Comparison of ENCODE assay signal across 21 mouse cellular contexts in genomic region chr6:135917676-135918075, GRCm38 (mm10).
DNase-seq lines count a peak whose midpoint lies in the region; ATAC-seq and TF ChIP-seq lines count a peak whose summit lies in the region.
"Had no signal": no experiment of that assay in that cellular context is flagged by ENCODE, and none has a peak within 500 bp of the region (broad histone marks: within the 10 kb centered on the region; RNA-seq: fewer than 3 reads in every experiment).

No protein-coding gene starts in this region.

- DNase-seq in kidney, adult 11 months = peak; percentile 5
- DNase-seq in kidney, postnatal 10 days = no peak
- DNase-seq in left cerebral cortex, adult 2 months (ENCODE audit: extremely low spot score in 1 of 2, low spot score in 2 of 2) = no peak
- DNase-seq in left cerebral cortex, adult 8-10 months (ENCODE audit: low spot score in 2 of 2) = no peak
- no peak for DNase-seq in forebrain, postnatal 0 days
- no peak for DNase-seq in cerebellum, adult 11 months
- no peak for DNase-seq in hindbrain, postnatal 0 days (ENCODE audit: low spot score)
- DNase-seq: adrenal gland, adult 8-10 months; cerebellum, postnatal 10 days; heart, postnatal 14 days; right cerebral cortex, adult 18-20 months had no signal

- no peaks in the 10 kb centered on the region for H3K9me3 ChIP-seq in forebrain, postnatal 0 days (ENCODE audit: low read length)
- H3K9me3 ChIP-seq in hindbrain, postnatal 0 days (ENCODE audit: low read length) = no peaks in the 10 kb centered on the region
- H3K9me3 ChIP-seq: embryonic facial prominence, embryonic 13.5 days; heart, embryonic 12.5 days; hindbrain, embryonic 15.5 days; limb, embryonic 13.5 days; liver, embryonic 15.5 days; midbrain, embryonic 12.5 days; neural tube, embryonic 12.5 days had no signal

- no peak overlapping the region for H3K9ac ChIP-seq in forebrain, postnatal 0 days
- H3K9ac ChIP-seq in hindbrain, postnatal 0 days (replicated peaks; ENCODE audit: low read length) = no peak overlapping the region
- H3K9ac ChIP-seq: embryonic facial prominence, embryonic 13.5 days; heart, embryonic 12.5 days; hindbrain, embryonic 15.5 days; limb, embryonic 13.5 days; liver, embryonic 15.5 days; midbrain, embryonic 12.5 days; neural tube, embryonic 12.5 days had no signal

- H3K4me2 ChIP-seq in forebrain, postnatal 0 days (ENCODE audit: low read depth) = no peak overlapping the region
- H3K4me2 ChIP-seq in hindbrain, postnatal 0 days (ENCODE audit: low read depth, low read length) = no peak overlapping the region
- H3K4me2 ChIP-seq: embryonic facial prominence, embryonic 13.5 days; heart, embryonic 12.5 days; hindbrain, embryonic 15.5 days; limb, embryonic 13.5 days; liver, embryonic 15.5 days; midbrain, embryonic 12.5 days; neural tube, embryonic 12.5 days had no signal

- ATAC-seq in forebrain, postnatal 0 days = peak; percentile 38; the same call in 1 of the 2 replicates
- no peak for ATAC-seq in hindbrain, postnatal 0 days
- ATAC-seq: intestine, embryonic 16.5 days; Patski had no signal

- no peaks in the 10 kb centered on the region for H3K27me3 ChIP-seq in forebrain, postnatal 0 days (ENCODE audit: insufficient read depth, low read length)
- H3K27me3 ChIP-seq in hindbrain, postnatal 0 days (ENCODE audit: insufficient read depth, low read length) = no peaks in the 10 kb centered on the region
- H3K27me3 ChIP-seq: embryonic facial prominence, embryonic 13.5 days; heart, embryonic 12.5 days; hindbrain, embryonic 15.5 days; limb, embryonic 13.5 days; liver, embryonic 15.5 days; midbrain, embryonic 12.5 days; neural tube, embryonic 12.5 days had no signal

- no peaks in the 10 kb centered on the region for H3K4me1 ChIP-seq in forebrain, postnatal 0 days (ENCODE audit: insufficient read depth)
- H3K4me1 ChIP-seq in hindbrain, postnatal 0 days (ENCODE audit: insufficient read depth, low read length) = 0 out of 2 replicates have a peak, but pooled peaks cover 6% of the 10 kb centered on the region
- H3K4me1 ChIP-seq: embryonic facial prominence, embryonic 13.5 days; heart, embryonic 12.5 days; liver, embryonic 15.5 days; neural tube, embryonic 12.5 days had no signal

- H3K27ac ChIP-seq in left cerebral cortex, adult 2 months = peak overlapping the region; percentile 61
- H3K27ac ChIP-seq in forebrain, postnatal 0 days (ENCODE audit: low read depth, low read length) = no peak overlapping the region
- H3K27ac ChIP-seq in hindbrain, postnatal 0 days = no peak overlapping the region
- H3K27ac ChIP-seq: embryonic facial prominence, embryonic 13.5 days; hindbrain, embryonic 15.5 days; limb, embryonic 13.5 days; liver, embryonic 15.5 days; midbrain, embryonic 12.5 days; neural tube, embryonic 12.5 days; stomach, postnatal 0 days had no signal

- intact Hi-C loops in left cerebral cortex, adult 2 months (cut with DNase I) = no loop called here

- no peak overlapping the region for H3K4me3 ChIP-seq in left cerebral cortex, adult 2 months
- no peak overlapping the region for H3K4me3 ChIP-seq in forebrain, postnatal 0 days (ENCODE audit: low read depth, low read length)
- H3K4me3 ChIP-seq in hindbrain, postnatal 0 days (ENCODE audit: low read length) = no peak overlapping the region
- H3K4me3 ChIP-seq: embryonic facial prominence, embryonic 13.5 days; heart, embryonic 12.5 days; hindbrain, embryonic 15.5 days; limb, embryonic 13.5 days; liver, embryonic 15.5 days; midbrain, embryonic 12.5 days; neural tube, embryonic 12.5 days had no signal

- H3K36me3 ChIP-seq in forebrain, postnatal 0 days (ENCODE audit: insufficient read depth) = peaks cover 5% of the 10 kb centered on the region
- 0 out of 2 replicates have a peak, but pooled peaks cover 2% of the 10 kb centered on the region for H3K36me3 ChIP-seq in hindbrain, postnatal 0 days (ENCODE audit: insufficient read depth, low read length)
- H3K36me3 ChIP-seq: embryonic facial prominence, embryonic 13.5 days; heart, embryonic 12.5 days; limb, embryonic 13.5 days; liver, embryonic 15.5 days; midbrain, embryonic 12.5 days; neural tube, embryonic 12.5 days had no signal

- TF ChIP-seq CTCF in left cerebral cortex, adult 2 months (IDR thresholded peaks at IDR 0.05) = no peak
- TF ChIP-seq CTCF in forebrain, postnatal 0 days (IDR thresholded peaks at IDR 0.05; ENCODE audit: low read depth) = no peak
- TF ChIP-seq CTCF in hindbrain, postnatal 0 days (IDR thresholded peaks at IDR 0.05; ENCODE audit: low read depth) = no peak
